Mouse (Mus musculus): ENCODE data around the gene Lrwd1.

Lrwd1 gene

DNA sequence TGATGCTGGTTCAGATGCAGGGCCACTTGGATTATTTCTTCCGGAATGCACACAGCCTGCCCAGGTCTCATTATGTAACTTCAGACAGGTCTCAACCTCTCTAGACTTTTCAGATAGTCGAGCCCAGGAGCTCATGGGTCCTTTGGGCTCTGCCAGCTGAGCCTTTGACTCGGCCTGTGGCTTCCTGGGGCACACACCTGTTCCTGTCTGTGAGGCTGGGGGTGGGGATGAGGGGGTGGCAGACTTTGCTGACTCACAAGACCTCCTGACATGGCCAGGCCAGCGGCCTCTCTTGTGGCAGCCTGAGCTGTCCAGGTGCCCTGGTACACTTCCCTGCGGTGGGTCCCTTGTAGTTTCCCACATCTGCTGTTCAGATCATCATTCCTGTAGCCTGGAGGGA is 43.9 kb downstream of the Lrwd1 start:
- DNase-seq (ENCODE audit: low read depth, low spot score) = peak; percentile 79

DNA sequence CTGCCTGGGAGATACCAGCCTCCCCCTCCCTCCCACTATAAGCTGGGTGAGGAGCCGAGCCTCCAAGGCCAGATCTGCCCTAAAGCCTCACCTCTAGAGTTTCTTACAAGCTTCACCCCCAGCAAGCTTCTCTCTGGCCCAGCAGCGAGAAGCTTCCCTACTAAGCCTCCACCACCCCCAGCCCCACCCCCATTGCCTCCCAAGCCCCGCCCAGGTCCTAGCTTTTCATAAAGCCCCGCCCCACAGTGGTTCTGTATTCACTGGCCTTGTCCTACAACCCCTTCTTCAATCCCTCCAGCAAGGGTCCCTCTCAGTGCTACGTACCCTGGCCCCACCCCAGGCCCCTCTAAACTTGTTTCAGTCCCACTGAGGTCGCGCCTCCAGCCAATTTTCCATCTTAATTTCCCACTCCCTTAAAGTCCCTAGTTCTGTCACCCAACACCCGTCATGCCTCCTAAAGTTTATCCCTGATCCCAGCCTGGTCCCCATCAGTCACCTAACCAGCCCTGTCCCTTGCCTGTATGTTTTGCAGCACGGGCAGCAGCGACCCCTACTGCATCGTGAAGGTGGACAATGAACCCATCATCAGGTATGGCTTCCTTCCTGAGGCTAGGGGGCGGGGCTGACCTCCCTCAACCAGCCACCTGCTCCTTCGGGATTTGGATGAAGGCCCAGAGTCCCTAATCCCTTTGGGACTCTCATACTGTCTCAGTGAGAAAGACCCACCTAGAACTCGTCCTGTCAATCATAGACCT is 46.9 kb downstream of the Lrwd1 start:
- DNase-seq (ENCODE audit: low read depth, low spot score) = no peak

DNA sequence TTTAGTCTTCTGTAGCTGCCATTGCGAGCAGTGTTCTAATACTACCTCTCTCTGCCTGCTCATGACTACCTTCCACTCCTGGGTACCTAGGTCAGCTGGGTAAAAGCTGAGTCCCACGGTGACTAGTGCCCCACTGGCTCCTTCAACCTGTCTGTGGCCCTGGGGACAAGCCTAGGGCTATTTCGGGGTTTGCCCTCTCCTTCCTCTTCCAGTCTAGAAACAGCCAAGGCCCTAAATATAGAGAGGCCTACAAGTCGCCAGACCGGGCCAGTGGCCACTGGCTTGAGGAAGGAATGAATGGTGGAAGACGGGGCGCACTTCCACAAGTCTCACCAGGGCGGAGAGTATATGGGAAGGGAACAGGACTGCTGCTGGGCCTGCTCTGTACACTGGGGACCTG is 49.6 kb downstream of the Lrwd1 start:
- peak; percentile 72 for DNase-seq (ENCODE audit: low read depth, low spot score)

DNA sequence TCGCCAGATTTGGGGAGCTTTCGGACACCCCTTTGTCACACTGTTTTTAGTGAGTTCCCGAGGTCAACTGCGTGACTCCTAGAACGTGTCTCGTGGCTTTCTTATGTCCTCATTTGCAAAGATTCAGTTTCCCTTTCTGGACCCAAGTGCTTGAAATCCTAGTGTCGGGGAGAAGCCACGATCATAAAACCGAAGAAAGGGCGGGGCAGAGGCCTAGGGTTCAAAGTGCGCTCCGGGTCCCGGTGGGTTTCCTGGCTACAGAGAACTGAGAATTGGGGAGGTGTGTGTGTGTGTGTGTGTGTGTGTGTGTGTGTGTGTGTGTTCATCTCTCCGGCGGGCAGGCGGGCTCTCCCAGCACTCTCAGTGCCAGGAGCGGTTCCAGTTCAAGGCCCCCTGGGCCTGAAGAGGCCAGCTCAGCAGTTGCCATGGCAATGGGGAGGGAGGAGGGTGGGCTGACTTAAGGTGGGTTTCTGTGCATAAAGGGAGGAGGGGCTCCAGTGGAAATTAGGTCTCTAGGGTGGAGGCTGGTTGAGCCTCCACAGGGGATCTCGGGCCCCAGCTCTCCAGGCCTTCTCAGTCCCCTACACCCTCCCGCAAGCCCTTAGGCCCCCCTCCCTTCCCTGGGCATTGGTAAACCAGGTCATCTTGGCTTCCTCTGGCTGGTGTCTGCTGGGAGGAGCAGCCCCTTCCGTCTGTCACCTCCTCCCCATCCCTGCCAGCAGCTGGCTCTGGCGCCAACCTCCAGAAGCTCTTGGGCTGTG is 50.8 kb downstream of the Lrwd1 start:
- DNase-seq (ENCODE audit: low read depth, low spot score) = peak; percentile 79

DNA sequence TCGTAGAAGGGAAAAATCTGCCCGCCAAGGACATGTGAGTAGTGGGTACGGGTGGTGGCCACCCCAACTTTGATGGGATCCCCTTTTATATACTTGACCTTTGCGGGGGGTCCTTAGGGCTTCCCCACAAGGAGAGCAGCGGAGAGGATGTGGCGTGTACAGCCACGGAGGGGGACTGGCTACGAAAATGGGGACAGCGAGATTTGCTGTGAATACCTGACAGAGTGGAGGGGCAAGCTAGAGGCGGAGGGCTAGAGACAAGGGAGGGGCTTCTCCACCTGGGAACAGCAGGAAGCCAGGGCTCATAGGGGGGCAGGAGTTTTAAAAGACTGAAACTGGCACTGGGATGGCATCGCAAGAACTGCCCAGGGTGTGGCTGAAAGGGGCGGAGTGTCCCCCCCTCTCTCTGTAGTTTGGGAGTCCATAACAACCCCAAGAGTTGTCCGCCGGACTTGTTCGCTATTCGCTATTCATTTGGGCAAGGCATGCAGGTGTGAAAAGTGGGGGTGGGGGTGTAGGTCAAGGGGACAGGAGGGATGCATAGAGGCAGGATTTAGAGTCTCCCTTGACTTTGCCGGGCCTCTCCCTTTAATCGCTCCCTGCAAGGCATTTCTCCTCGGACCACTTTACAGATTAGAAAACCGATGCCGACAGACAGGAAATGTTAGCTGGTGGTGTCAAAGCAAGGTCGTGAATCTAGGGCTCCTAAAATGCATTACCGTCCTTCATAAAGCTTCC is 51.6 kb downstream of the Lrwd1 start:
- no peak for DNase-seq (ENCODE audit: low read depth, low spot score)

DNA sequence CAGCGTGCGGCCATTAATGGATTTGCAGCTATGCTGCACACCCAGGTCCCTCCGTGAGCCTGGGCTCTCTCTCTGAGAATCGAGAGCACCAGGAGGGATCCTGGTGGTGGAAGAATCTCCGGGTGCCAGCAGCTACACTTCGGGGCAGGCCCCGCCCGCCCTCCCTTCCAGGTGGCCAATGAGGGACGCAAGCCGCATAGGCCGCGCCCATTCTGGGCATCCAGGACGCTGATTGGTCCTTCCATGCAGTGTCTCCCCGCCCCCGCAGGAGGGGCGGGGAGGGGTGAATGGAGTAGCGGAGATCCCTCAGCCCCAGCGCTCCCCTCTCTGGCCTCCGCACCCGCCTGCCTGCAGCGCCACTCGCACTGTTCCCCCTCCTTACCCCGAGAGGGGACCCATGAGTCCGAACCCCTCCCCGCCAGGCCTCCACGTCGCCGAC is 52.2 kb downstream of the Lrwd1 start, which contains the start of gene Rasa4:
TSS of gene Rasa4 (plus strand) at position 248 of the 439 bp plus-strand sequence.
- DNase-seq (ENCODE audit: low read depth, low spot score) = peak; percentile 93

DNA sequence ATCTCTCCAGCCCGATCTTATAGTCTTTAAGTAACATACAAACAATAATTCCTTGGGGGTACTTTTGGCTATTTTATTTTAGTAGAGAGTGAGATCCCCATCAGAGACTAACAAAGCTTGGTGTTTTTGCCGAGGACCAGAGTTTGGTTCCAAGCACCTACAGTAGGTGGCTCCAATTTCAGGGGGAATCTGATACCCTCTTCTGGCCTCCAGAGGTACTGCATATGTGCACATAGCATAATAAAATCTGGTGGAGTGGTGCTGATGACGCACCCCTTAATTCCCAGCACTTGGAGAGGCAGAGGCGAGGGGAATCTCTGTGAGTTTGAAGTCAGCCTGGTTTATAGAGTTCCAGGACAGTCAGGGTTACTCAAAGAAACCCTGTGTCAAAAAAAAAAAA is 53.5 kb downstream of the Lrwd1 start:
- DNase-seq (ENCODE audit: low read depth, low spot score) = no peak

DNA sequence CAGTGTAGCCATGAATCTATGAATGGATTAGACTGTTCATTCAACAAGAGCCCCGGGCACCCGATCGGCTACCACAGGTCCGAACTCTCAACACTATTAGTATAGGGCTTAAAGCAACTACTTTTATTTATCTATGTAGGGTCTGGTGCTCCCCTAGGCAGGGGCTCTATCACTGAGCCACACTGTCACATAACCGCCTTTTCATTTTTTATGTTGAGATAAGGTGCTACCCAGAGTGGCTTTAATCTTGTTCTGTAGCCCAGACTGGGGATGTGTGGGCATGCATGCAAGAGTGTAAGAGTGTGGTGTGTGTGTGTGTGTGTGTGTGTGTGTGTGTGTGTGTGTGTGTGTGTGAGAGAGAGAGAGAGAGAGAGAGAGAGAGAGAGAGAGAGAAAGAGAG is 57.7 kb downstream of the Lrwd1 start:
- DNase-seq (ENCODE audit: low read depth, low spot score) = no peak

DNA sequence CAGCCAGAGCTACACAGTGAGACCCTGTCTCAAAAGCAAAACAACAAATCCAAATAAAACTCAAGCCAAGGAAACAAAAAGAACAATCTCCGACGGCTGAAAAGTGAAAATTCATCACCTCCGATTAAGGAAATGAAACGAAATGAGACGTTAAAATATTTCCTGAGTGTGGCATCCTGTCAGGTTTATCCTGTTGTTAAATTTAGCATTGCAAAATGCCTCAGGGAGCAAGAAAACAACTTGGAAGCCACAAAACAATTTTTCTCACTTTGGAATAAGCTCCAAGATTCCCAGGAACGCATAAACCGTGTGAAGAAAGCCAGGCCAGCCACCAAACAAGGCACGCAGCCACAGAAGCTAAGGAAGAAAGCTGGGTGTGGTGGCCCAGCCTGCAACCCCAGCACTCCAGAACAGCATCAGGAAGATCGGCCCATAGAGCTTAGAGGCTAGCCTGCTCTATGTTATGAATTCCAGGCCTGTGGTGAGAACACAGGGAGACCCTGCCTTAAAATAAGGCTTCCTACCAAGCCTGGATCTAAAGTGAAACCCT is 58.8 kb downstream of the Lrwd1 start:
- DNase-seq (ENCODE audit: low read depth, low spot score) = no peak

DNA sequence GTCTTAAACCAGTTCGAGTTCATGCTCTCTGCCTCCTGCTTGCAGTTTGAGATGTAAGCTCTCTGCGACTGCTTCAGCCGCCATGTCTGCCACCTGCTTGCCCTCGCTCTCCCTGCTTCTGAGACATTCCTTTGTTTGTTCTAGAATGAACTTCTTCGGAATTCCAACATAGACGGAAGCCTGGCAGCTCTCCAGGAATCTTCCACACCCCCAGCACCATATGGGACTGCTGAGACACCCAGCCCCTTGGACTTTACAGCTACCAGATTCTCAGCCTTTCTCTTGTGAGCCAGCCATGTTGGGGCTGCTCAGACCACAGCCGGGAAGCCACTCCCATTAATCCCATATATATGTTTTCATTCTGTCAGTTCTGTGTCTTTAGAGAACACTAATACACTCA is 59.6 kb downstream of the Lrwd1 start:
- DNase-seq (ENCODE audit: low read depth, low spot score) = no peak

DNA sequence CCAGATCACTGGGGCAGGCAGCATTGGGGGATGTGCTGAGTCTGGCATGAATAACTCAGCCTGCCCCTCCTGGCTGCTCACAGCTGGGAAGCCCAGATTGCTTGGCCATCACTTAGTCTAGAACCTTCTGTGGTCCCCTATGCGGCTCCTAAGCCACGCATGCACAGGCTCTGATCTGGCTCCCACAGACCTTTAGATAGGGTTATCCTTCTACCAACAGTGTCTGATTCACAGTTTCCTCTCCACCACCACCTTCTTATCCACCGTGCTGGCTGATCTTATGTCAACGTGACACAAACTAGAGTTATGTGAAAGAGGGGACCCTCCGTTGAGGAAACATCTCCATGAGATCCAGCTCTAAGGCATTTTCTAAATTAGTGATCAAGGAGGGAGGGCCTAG is 60.8 kb downstream of the Lrwd1 start:
- DNase-seq (ENCODE audit: low read depth, low spot score) = no peak

DNA sequence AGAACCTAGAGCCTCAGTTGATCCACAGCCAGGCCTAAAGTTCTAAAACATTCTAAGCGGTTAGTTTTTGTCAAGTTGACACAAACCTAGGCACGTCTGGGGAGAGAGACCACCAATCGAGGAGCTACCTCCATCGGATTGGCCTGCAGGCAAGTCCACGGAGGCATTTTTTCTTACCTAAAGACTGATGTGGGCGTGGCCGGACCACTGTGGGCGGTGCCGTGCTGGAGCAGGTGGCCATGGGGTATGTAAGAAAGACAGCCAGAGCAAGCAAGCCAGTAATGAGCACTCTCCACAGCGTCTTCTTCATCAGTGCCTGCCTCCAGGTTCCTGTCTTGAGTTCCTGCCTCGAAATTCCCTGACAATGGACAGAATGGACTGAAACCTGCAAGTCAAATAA is 62.3 kb downstream of the Lrwd1 start:
- DNase-seq (ENCODE audit: low read depth, low spot score) = no peak

DNA sequence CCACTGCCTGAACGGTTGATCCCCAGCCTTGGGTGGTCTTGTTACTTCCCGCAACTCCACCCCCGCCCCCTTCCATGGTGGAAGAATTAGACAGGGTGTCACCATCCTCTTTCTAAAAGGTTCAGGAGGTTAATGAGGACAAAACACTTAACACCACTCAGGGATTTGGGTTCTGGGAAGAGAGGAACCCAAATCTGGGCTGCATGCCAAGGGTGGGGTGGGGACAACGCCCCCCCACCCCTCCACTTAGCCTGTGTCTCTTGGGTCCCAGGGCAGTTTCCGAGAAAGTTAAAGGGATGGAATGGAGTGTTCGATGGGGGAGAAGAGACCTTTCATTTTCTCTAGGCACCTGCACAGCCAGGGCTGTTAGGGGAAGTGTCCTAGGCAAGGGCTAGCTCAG is 62.8 kb downstream of the Lrwd1 start:
- DNase-seq (ENCODE audit: low read depth, low spot score) = no peak

All from skeletal muscle tissue, adult 2 months (tissue).